Mouse (Mus musculus) megakaryocyte, embryonic 14.5 days (primary cell): ENCODE results near the gene Agpat2. TPM values are rescaled to one million over a fixed set of nuclear protein-coding genes. Genes with fewer than 3 reads are reported as not detected.

Experiments
- H3K27me3 ChIP-seq: replicated peaks from 2 replicates; pipeline ENCODE3; 2012; ENCODE audit warnings: inconsistent platforms
- H3K36me3 ChIP-seq: replicated peaks from 2 replicates; pipeline ENCODE3; 2012; ENCODE audit warnings: low read length, inconsistent platforms, mixed read lengths
- H3K4me1 ChIP-seq: 2 replicates; pipeline ENCODE4 v1.6.1; 2012; ENCODE audit warnings: inconsistent platforms
- H3K4me3 ChIP-seq: replicated peaks from 2 replicates; pipeline ENCODE3; 2012; ENCODE audit warnings: moderate library complexity, mild to moderate bottlenecking, inconsistent platforms
- H3K9me3 ChIP-seq: 2 replicates; pipeline ENCODE4 v1.6.1; 2012; ENCODE audit warnings: inconsistent platforms
- FLI1 ChIP-seq: IDR thresholded peaks from 2 replicates; pipeline ENCODE4 v1.6.1; 2012; ENCODE audit warnings: low read length, inconsistent platforms, mixed read lengths
- GATA1 ChIP-seq: IDR thresholded peaks from 3 replicates; pipeline ENCODE4 v1.6.1; 2012; ENCODE audit warnings: mixed read lengths, low read length, inconsistent platforms, borderline replicate concordance
- polyA plus RNA-seq: library from polyadenylated mRNA; stranded (reverse); fragments of >175 nt; gene quantifications from 2 replicates; pipeline ENCODE4 v1.2.3, GENCODE M21; 2012; ENCODE audit warnings: low replicate concordance; ENCODE audit not compliant: insufficient read depth

The Agpat2 gene
- polyA plus RNA-seq, 1 experiment = 34.1 TPM

DNA sequence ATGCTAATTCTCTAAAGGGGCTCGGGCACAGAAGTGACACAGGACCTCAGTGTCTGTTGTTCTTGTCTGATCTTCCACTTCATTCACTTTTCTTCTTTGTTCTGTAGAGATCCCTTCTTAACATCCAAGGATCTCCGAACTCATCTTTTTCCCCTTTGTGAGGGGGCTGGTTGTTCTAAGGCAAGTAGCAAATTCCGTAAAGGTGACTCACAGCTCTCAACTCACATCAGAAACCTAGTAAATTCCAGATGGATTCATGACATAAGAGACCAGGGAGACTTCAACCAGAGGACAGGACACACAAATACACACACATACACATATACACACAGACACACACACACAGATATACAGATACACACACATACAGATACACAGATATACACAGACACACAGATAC lies 6.3 kb upstream of the Agpat2 start:
- H3K4me3 ChIP-seq = no peak overlapping the region
- TF ChIP-seq GATA1 (no peak), FLI1 (no peak)
- no peaks in the 10 kb centered on the region for H3K36me3 ChIP-seq
- H3K4me1 ChIP-seq = peaks cover 61% of the 10 kb centered on the region
- H3K27me3 ChIP-seq = peaks cover 51% of the 10 kb centered on the region
- H3K9me3 ChIP-seq = no peaks in the 10 kb centered on the region

- Histone ChIP-seq H3K4me1 (peaks cover 62% of the 10 kb centered on the region), H3K36me3 (no peaks in the 10 kb centered on the region), H3K27me3 (peaks cover 45% of the 10 kb centered on the region), H3K9me3 (no peaks in the 10 kb centered on the region), H3K4me3 (no peak overlapping the region)
- TF ChIP-seq GATA1 (no peak), FLI1 (no peak)
Measured at GRCm38 (mm10) chr2:26609261-26609661, 5.0 kb upstream of the Agpat2 start.

DNA sequence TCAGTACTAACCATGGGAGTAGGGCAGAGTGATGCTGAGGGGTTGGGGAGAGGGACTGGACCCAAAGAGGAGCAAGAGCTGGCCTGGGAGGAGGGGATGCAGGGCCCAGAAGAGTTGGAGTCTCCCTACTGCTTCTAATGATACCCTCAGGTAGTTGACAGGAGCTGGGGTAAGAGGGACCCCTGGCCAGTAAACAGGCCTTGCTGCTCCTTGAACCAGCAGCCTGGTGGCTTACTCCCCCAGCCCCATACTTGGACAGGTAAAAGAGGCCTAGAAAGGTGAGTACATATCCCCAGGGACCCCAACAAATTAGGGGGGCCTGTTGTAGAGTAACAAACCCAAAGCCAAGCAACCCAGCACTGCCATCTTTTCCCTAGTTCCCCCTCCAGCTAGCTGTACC lies 4.6 kb upstream of the Agpat2 start:
- H3K9me3 ChIP-seq = no peaks in the 10 kb centered on the region
- peaks cover 43% of the 10 kb centered on the region for H3K27me3 ChIP-seq
- no peaks in the 10 kb centered on the region for H3K36me3 ChIP-seq
- H3K4me1 ChIP-seq = peaks cover 67% of the 10 kb centered on the region
- no peak overlapping the region for H3K4me3 ChIP-seq
- TF ChIP-seq GATA1 (no peak), FLI1 (no peak)

DNA sequence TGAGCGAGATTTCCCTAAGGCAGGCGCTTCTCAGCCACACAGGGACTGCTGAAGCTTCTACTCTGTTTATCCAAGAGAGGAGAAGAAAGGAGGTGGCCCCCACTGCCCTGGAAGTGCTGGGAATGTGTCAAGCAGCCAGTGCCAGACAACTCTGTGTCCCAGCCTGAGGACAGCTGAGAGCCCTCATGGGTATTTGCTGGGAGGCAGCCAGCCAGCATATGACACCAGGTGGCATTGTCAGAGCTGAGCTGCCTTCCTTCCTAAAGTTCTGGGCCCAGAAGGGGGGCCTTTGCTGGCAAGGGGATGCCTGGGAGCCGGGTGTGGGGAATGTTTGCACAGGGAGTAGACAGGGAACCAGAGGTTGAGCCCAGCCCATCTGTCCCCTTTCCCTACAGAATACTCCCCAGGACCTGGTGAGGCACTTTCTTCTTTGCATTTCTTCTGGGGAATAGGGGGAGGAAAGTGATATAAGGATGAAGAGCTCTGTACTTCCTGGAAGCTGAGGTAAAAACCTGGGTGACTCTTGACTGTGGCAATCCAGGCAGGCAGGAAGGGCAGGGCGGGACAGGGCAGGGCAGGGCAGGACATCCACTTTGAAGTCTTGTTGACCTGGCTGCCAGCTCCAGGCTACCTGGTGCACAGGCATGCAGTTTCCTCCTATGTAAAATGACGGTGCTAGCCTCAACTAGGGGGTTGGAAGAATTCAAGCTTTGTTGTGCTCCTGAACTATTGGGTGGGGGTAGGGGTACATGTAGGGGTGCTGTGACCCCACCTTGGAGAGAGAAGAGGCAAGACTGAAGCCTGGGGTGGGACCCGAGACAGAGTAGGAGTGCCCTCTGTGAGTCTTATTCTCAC lies 3.1 kb upstream of the Agpat2 start:
- Histone ChIP-seq H3K4me3 (no peak overlapping the region), H3K36me3 (no peaks in the 10 kb centered on the region), H3K9me3 (no peaks in the 10 kb centered on the region), H3K4me1 (peaks cover 68% of the 10 kb centered on the region), H3K27me3 (peaks cover 43% of the 10 kb centered on the region)
- TF ChIP-seq FLI1 (no peak), GATA1 (no peak)

- Histone ChIP-seq H3K36me3 (no peaks in the 10 kb centered on the region), H3K4me1 (peaks cover 65% of the 10 kb centered on the region), H3K9me3 (no peaks in the 10 kb centered on the region), H3K27me3 (peaks cover 40% of the 10 kb centered on the region), H3K4me3 (no peak overlapping the region)
- TF ChIP-seq FLI1 = no peak
- TF ChIP-seq GATA1 = no peak
Measured at GRCm38 (mm10) chr2:26606579-26606978, 2.4 kb upstream of the Agpat2 start.

DNA sequence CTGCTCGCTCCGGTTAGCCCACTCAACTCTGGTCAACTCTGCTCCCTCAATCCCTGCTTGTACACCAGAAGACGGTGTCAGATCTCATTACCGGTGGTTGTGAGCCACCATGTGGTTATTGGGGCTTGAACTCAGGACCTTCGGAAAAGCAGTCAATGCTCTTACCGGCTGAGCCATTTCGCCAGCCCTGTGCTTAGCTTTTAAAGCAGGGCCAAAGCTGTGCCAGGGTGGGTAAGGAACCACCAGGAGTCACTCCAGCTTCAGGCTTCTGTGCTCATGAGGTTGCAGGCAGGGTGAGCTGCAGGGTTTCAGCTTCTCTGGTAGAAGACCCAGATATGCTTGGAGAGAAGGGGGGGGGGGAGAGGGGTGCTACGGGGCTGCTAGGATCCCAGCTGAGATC lies 1.1 kb upstream of the Agpat2 start:
- no peak overlapping the region for H3K4me3 ChIP-seq
- H3K27me3 ChIP-seq = peaks cover 39% of the 10 kb centered on the region
- no peaks in the 10 kb centered on the region for H3K9me3 ChIP-seq
- peaks cover 74% of the 10 kb centered on the region for H3K4me1 ChIP-seq
- no peak for TF ChIP-seq FLI1
- TF ChIP-seq GATA1 = no peak
- no peaks in the 10 kb centered on the region for H3K36me3 ChIP-seq

- no peaks in the 10 kb centered on the region for H3K9me3 ChIP-seq
- H3K36me3 ChIP-seq = no peaks in the 10 kb centered on the region
- TF ChIP-seq GATA1 (no peak), FLI1 (no peak)
- H3K4me1 ChIP-seq = peaks cover 83% of the 10 kb centered on the region
- peaks cover 22% of the 10 kb centered on the region for H3K27me3 ChIP-seq
- H3K4me3 ChIP-seq = peak overlapping the region; percentile 99
Measured at GRCm38 (mm10) chr2:26603159-26603558, 1.1 kb downstream of the Agpat2 start.

DNA sequence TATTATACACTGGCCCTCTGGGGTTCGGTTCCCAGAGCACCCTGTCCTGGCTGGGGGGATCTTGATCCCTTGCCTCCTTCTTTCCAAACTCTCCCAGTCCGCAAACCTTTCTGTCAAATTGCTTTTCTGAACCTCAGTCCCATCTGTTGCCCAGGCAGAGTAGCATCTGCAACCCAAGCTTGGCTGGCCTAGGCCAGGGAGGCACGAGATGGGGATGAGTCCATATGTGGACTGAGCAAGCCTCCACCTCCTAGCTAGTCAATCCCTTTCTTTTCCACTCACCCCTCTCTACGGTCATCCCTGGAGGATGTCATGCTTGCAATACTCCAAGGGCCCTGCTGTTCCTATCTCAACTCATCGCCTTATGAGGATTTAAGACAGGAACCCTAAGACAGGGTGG lies 1.6 kb downstream of the Agpat2 start:
- no peak for TF ChIP-seq FLI1
- no peak for TF ChIP-seq GATA1

DNA sequence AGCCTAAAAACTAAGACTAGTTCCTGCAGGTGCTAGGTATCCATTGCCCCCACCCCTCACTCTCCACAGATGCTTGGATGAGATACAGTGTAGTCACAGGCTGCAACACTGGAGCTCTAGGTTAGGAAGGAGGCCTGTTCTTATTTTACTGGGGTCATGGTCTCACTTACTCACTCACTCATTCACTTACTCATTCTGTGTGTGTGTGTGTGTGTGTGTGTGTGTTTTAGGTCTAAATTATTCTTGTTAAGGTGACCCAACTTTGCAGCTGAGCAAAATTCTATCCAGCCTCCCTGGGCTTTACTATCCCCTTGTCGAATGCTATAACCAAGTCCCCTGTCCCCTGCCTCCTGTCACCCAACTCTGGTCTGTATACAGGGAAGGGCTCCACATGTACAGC lies 2.6 kb downstream of the Agpat2 start:
- Histone ChIP-seq H3K27me3 (peaks cover 9% of the 10 kb centered on the region), H3K4me3 (no peak overlapping the region), H3K9me3 (no peaks in the 10 kb centered on the region), H3K36me3 (peaks cover 8% of the 10 kb centered on the region), H3K4me1 (peaks cover 82% of the 10 kb centered on the region)
- no peak for TF ChIP-seq FLI1
- TF ChIP-seq GATA1 = no peak

More for the DNA sequence above, 1.6 kb downstream of the Agpat2 start:
- H3K36me3 ChIP-seq = no peaks in the 10 kb centered on the region
- peaks cover 17% of the 10 kb centered on the region for H3K27me3 ChIP-seq
- peaks cover 83% of the 10 kb centered on the region for H3K4me1 ChIP-seq
- H3K4me3 ChIP-seq = peak overlapping the region; percentile 99
- no peaks in the 10 kb centered on the region for H3K9me3 ChIP-seq

GRCm38 (mm10) chr2:26600664-26601063 lies 3.6 kb downstream of the Agpat2 start:
- Histone ChIP-seq H3K9me3 (no peaks in the 10 kb centered on the region), H3K4me3 (no peak overlapping the region), H3K36me3 (peaks cover 15% of the 10 kb centered on the region), H3K27me3 (peaks cover 2% of the 10 kb centered on the region), H3K4me1 (peaks cover 82% of the 10 kb centered on the region)
- TF ChIP-seq GATA1 (no peak), FLI1 (no peak)

GRCm38 (mm10) chr2:26599965-26600364 lies 4.3 kb downstream of the Agpat2 start:
- no peaks in the 10 kb centered on the region for H3K9me3 ChIP-seq
- H3K36me3 ChIP-seq = peaks cover 22% of the 10 kb centered on the region
- peak overlapping the region; percentile 8 for H3K4me3 ChIP-seq
- TF ChIP-seq GATA1 (no peak), FLI1 (no peak)
- H3K4me1 ChIP-seq = peaks cover 85% of the 10 kb centered on the region
- H3K27me3 ChIP-seq = no peaks in the 10 kb centered on the region
